Mouse (Mus musculus) frontal cortex, postnatal 36 days (tissue): ENCODE data around the gene S1pr5.
A peak's percentile ranks its signal among the peaks of the same experiment; 100 is the strongest.
"Not testable (repeated sequence)": the region's sequence is repeated elsewhere in the genome, so short reads cannot be mapped to it uniquely, and the experiment has no call there.

Experiments
- DNase-seq, 2 experiments: peaks; one replicate each; pipeline ENCODE4 v3.0.0; 2022; ENCODE audit warnings: low spot score in 2 of 2

The S1pr5 gene

DNA sequence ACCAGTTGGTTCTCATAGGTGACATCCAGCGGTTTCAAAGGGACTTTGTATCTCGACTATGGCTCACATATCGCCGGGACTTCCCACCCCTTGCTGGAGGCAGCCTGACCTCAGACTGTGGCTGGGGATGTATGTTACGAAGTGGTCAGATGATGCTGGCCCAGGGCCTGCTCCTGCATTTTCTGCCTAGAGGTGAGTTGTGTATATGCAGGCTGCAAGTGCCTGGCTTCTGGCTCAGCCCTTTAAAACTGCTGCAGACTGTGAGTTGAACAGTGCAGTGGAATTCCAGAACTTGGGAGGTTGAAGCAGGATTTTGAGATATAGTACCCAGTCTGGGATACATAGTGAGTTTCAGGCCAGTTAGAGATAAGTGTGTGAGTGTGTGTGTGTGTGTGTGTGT, 18.6 kb upstream of the S1pr5 start:
- DNase-seq: no peak

DNA sequence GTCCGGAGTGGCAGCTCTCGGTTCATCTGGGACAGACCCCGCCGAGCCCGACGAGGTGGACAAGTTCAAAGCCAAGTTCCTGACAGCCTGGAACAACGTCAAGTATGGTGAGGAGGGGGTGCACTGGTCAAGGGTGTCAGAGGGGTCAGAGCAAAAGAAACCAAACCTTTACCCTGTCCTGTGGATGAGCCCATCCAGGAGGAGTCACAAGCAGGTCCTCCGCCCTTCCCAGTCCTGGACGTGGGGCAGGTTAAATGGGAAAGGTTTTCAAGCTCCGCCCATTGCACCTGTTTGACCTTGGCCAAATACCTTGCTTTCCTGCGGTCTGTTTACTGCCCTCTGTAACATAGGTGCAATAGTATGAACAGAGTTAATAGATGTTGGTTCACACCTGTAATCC, 17.4 kb upstream of the S1pr5 start:
- DNase-seq: no peak

DNA sequence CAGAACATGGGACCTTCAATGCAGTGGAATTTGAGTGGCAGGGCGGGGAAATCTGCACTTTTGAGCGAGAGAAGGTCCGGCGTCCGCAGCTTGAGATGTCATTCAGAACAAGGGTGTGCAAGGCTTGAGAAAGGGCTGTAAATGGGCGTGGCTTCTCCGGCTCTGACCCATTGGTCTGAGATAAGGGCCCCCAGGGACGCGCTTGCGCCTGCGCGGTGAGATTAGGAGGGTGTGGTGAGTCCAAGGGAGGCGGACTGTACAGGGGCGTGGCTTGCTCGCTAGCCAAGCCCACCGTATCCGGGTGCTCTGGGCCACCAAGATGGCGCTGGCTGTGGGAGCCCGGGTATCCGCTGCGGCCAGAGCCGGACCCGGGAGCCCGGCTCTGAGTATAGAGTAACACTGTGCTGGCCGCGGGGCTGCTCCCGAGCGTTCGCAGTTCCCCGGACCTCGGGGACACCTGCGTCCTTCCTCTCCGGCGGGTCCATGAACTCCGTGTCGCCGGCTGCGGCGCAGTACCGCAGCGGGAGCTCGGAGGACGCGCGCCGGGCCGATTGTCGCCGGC, 16.8 kb upstream of the S1pr5 start, which contains the start of gene Atg4d:
TSS of gene Atg4d (plus strand) at position 294 of the 562 bp plus-strand sequence.
- peak; percentile 95 to 96 for DNase-seq

DNA sequence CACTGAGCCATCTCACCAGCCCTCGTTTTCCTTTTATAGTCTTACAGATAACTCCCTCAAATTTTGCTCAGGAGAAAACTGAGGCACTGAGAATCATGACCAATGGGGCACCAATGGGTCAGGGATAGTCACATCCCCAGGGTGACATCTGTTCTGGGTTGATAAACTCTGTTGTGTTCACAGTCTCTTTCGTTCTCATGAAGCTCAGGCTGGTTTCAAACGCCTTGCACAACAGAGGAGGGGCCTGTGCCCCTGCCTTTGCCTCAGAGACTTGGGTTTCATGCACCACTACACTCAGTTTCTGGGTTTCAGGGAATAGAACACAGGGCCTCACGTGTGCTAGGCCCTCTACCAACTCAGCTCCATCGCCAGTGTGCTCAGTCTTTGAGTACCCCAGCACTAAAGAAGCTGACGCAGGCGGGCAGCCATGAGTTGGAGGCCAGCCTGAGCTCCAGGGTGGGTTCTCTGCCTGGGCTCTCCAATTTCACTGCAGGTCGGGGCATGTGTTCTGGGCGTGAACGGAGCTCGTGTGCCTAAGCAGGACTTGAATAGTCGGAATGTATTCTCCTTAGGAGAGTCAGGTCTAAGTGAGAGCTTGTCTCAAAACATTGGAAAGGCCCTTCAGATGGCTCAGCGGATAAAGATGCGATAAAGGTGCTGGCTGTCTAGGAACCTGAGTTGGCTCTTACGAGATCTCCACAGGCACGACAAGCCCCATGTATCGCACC, 16.2 kb upstream of the S1pr5 start:
- DNase-seq: no peak

DNA sequence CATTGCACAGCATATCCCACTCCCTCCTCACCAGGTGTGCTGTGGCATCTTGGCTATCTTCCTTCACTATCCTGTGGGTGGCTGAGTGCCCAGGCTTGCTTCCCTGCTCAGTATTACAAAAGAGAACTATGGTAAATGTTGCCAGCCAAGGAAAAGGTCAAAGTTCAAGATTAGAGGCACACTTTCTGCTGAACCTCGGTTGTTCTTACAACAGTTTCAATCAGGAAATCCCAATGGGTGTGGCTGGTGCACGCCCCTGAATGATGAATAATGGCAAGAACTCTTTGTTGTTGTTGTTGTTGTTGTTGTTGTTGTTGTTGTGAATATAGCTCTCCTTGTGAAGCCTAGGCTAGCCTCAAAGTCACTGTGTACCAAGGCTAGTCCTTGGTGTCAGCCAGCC, 13.6 kb upstream of the S1pr5 start:
- DNase-seq: no peak

DNA sequence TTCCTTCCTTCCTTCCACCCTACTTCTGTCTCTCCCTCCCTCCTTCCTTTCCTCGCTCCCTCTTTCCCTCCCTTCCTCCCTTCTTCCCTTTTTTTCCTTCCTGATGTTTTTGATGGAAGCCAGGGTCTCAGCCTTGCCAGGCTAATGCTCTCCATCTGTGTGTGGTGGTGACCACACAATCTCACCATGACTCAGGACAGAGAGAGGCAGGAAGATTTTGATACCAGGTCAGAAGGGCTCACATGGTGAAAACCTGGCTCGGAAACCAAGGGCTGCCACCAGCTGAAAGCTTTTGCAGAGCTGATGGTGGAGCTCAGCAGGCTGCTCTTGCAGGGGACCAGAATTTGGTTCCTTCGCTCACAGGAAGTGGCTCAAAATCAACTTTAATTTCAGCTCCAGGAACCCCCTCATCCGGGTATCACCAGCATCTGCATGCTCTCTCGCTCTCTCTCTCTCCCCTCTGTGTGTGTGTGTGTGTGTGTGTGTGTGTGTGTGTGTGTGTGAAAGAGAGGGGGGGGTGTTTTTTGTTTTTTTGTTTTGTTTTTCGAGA, 12.3 kb upstream of the S1pr5 start:
- DNase-seq: no peak

DNA sequence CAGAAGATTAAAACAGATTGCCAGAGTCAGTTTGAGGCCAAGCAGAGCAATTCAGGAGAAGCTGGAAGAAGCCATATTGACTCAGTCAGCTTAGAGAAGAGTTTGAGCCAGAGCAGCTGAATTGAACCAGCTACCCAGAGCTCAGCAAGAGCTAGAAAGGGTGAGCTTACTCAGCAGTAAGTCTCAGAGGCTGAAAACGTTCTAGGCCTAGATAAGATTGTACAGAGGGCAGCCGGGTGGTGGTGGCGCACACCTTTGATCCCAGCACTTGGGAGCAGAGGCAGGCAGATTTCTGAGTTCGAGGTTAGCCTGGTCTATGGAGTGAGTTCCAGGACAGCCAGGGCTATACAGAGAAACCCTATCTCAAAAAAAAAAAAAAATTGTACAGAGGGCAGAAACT, 8.1 kb upstream of the S1pr5 start:
- not testable (repeated sequence) for DNase-seq

DNA sequence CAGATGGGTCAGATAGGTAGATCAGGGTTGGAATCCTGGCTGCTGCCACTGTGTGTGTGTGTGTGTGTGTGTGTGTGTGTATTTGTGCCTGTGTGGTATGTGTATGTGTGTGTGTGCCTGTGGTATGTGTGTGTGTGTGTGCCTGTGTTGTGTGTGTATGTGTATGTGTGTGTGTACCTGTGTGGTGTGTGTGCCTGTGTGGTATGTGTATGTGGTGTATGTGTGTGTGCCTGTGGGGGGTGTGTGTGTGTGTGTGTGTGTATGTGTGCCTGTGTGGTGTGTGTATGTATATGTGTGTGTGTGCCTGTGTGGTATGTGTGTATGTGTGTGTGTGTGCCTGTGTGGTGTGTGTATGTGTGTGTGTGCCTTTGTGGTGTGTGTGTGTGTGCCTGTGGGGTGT, 6.4 kb upstream of the S1pr5 start:
- DNase-seq: no peak

DNA sequence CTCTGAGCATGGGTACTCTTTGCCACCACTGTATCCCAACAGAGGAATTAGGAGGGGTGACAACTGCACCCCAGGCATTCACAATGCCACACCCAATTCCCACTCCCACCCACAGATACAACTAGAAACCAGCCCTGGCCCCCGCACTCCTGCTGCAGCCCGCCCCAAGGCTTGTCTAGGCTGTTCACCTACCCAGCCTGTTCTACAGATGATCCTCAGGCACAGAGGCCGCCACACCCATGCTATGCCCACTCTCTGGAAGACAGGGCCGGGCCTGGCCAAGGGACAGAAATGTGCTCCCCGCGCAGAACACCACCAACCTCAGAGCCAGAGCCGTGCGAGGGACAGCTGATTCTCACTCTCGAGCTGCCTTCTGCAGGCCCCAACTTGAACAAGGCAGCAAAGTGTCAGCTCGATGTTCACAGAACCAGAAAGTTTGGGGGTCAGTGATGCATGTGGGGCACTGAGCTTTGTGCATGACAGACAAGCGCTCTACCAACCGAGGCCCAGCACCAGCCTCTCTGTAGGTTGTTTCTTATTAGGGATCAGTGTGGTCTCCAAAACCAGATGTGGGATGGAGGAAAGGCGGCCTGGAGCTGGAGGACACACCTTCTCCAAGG, 3.0 kb upstream of the S1pr5 start:
- no peak for DNase-seq

DNA sequence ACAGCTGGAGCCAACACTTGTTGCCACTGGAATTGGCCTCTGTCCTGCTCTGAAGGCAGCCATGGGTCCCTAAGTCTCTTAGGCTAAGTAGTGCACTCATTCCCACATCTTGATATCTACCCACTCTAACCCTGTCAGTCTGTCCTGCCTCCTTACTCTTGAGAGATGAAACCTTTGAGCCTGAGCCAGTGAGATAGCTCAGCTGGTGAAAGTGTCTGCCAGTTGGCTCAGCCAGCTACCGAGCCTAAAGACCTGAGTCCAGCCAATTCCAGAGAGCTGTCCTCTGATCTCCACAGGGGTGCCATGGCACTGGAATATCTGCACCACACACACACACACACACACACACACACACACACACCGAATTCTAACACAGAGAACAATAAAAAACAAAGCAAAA, 2.3 kb upstream of the S1pr5 start:
- no peak for DNase-seq

DNA sequence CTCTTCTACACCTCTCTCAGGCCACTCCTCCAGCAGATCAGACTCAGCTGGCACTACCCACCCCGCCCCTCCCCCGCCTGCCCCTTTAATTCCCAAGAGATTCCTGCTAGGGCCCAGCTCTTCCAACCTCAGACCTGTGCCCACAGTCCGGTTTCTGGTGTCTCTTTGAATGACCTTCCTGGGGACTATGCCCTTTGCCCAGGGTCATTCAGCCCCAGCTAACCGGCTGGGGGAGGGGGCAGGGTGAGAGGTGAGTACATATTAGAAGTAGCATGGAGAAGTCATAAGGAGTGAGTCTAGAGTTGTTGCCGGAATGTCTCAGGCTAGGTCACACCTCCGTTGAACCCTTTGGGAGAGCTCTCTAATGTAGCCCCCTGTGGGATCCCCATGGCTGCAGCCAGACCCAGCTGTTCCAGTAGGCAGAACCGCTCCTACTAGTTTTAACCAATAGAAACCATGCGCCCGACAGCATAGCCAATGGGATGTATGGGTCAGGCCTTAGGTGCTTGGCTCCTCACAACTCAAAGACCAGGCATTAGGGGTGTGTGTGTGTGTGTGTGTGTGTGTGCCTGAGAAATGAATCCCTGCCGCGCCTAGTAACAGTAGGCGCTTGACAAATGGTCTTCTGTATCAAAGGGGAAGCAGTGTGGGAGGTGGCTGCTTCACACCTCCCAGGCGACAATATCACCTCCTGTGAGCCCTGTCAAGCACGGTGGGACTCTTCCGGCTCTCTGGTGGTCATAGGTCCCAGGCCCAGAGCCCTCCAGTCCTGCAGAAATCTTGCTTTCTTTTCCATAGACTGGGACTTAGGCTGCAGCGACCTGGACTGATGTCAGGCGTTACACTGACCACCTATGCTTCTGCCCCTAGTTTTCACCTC, 1.6 kb upstream of the S1pr5 start:
- no peak for DNase-seq

DNA sequence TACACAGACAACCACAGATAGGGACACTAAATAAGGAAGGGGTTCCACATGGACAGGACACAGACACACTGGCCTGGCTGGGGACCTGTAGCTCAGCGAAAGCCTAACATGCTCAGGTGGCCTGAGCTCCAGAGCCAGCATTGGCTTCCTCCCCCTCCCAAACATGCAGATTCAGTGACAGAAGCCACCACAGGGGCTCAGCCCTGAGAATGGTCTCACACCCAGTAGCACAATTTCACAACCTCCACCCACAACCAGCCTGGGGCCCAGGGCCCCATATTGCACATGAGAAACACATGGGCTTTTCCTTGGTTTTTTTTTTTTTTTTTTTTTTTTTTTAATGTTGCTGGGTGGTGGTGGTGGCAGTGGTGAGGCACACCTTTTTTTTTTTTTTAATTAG, 1.9 kb downstream of the S1pr5 start:
- DNase-seq: no peak

DNA sequence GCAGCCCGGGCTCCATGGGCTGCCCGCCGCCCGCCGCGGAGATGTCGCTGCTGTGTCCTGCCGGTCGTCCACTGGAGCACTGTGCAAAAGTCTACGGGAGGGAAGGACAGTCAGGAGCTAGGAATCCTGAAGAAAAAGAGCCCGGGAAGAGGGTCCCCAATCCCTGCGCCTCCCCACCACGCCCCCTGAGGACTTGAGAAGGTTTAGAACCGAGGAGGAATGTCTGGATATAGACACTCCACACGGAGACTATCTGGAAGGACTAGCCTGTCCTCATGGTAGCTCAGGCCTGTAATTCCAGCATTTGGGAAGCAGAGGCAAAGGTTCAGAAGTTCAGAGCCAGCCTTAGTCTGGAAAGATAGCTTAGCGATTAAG, 3.1 kb downstream of the S1pr5 start:
- DNase-seq: no peak

DNA sequence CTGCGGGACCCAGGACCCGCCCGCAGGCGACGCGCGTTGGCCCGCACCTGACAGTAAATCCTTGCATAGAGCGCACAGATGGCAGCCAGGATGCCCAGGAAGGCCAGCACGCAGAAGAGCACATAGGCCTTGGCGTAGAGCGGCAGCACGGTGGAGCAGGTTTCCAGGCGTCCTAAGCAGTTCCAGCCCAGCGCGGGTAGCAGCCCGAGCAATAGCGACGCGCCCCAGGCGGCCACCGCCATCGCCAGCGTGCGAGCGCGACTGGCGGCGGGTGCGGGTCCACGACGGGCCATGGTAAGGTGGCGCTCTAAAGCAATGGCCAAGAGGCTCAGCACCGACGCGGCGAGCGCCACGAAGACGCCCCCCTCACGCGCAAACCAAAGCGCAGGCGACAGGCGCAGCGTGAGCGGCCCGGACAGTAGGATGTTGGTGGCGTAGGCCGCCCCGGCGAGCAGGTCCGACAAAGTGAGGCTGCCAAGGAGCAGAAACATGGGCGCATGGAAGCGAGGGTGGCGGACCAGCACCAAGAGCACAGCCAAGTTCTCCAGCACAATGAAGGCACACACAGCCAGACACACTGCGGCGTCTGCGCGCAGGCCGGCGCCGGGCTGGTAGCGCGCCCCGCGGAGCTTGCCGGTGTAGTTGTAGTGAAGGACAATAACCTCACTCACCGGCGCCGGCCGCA, 3.7 kb downstream of the S1pr5 start:
- peak in 1 of 2 experiments; percentile 45 for DNase-seq

DNA sequence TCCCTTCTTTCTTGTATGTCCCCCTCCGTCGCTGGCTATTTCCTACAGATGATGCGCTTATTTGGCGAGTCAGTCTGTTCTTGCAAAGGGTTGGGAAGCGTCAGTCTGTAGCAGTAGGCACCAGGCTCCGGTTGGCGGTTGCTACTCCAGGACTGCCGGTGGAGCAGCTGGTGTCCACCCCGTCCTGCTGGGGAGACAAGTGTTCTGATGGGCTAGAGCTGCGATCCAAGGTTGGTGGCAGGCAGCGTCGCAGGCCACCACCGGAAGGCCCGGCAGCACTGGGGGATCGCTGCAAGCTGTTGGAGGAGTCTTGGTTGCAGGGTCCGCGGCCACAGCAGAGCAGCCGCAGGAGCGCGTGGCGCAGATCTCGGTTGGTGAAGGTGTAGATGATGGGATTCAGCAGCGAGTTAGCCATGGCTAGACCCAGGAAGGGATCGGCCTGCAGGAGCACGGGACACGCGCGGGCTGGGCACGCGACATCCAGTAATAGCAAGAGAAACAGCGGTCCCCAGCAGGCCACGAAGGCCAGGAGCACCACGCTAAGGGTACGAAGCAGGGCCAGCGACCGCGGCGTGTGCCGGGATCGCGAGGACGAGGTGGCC, 4.3 kb downstream of the S1pr5 start:
- DNase-seq: no peak

DNA sequence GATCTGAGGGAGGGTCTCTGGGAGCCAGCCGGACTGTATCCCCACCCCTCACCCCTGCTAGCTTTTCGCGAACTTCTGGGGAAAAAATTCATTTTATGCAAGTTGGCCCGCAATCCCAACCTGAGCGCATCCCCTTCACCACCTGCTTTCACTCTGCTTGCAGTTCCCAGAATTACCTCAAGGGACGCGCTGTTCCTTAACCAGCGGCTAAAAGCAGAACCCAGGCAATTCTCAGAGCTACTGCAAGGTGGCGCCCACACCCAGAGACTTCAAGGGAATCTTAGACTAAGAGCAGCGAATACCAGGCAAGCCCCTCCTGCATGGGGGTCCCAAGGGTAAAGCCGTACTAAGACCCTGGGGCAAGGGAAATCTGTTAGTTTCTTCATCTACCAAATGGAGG, 6.9 kb downstream of the S1pr5 start:
- DNase-seq: peak; percentile 64 to 88

DNA sequence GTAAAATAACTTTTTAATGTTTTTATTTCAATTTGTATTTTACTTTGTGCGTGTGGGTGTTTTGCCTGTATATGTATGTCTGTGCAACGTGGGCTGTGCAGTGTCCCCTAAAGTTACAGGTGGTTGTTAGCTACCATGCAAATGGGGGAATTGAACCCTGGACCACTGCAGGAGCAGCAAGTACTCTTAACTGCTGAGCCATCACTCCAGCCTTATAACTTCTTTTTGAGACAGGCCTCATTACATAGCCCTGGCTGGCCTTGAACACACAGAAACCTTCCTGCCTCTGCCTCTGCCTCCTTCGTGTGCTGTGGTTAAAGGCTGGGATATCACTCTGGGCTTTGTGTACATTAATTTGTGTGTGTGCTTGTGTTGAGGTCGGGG, 8.8 kb downstream of the S1pr5 start:
- DNase-seq: no peak

DNA sequence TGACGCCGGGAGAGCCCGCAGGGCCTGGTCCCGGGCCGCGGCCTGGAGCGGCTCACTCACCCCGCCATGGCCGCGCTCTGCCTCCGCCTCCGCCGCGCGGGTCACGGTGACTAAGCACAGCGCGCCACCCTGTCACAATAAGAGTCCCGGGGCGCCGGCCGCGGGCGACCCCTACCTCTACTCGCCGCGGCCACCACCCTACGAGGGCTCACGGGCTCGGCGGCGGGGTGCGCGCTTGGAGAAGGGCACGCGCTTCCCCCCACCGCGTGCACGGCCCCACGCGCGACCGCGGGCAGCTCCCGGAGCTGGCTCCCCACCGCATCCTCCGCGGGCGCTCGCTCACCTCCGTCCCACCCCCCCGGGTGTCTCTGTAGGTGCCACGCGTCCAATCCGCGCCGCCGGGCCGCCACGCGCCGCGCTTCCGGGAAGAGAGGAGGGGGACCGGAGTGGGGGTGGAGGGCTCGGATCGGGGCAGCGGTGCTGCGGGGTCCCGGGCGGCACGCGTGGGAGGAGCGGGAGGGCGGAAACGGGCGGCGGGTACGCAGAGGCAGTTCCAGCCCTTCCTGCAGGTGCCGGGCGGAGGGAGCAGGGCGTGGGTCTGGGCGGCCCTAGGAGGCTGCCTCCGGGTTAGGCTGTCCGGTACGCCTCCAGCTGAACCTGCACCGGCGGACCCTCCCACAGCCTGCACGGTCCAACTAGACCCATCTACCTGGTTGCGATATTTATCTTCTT, 9.3 kb downstream of the S1pr5 start, which contains the start of gene Keap1:
TSS of gene Keap1 (minus strand) at position 629 of the 732 bp plus-strand sequence.
- peak; percentile 69 to 72 for DNase-seq

DNA sequence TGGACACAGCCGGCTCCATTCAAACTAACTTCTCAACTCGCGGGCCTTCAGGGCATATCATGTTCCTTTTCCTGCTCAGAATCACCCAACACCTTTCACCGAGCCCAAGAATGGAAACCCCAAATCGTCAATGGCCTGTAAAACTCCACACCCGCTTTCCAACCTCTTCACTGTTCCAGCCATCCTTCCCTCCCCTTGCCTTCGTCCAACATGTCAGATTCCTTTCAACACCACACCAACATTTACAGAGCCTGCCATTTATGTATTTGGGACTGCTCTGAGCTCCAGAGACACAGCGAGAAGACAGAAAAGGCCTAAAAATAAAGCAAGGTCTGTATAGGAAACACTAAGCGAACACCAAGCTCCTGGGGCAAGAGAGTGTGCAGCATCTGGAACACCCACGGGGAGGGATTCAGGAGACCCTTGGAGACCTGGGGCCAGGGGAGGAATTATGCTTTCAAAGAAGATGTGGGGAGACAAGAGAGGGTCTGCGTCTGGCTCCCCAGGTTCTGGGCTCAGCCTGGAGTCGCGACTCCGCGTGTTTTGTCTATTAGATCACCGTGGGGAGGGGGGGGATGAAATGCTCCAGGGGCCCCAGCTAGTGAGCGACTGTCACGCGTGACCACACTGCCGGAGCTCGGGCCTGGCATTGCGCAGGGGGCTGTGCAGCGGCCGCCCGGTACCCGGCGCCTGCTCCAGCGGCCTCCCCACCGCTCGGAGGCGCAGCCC, 10.1 kb downstream of the S1pr5 start:
- peak; percentile 29 to 40 for DNase-seq
